Mouse (Mus musculus) regulatory T cell (primary cell): Measurements from ENCODE around the gene Col2a1.

Experiments
- in situ Hi-C: fragments of 300-600 bp; cut with MboI, MseI; formaldehyde crosslinking; loops from one replicate; pipeline ENCODE4 v1.15.1; 2025; ENCODE audit warnings: high pct_unique_total_duplicates

Gene Col2a1

GRCm38 (mm10) chr15:98003822-98004739 is at the start of gene Col2a1:
Col2a1 (minus strand) TSS chr15:98004695.
- in situ Hi-C loops, result no loop called here

GRCm38 (mm10) chr15:98051685-98052084 is 47.2 kb upstream of the Col2a1 start:
- in situ Hi-C loops, result loop anchor here (10.0 kb wide), 1 partner anchor 1427 kb away; no protein-coding TSS in a partner anchor

GRCm38 (mm10) chr15:98048918-98049700 is 44.6 kb upstream of the Col2a1 start:
- in situ Hi-C loops, result no loop called here

- in situ Hi-C loops, result no loop called here
These were observed 39.9 kb upstream of the Col2a1 start for GRCm38 (mm10) chr15:98044387-98044786.

GRCm38 (mm10) chr15:98043967-98044366 is 39.5 kb upstream of the Col2a1 start:
- in situ Hi-C loops, result no loop called here

GRCm38 (mm10) chr15:98042508-98042907 is 38.0 kb upstream of the Col2a1 start:
- in situ Hi-C loops, result no loop called here

GRCm38 (mm10) chr15:98039682-98040081 is 35.2 kb upstream of the Col2a1 start:
- in situ Hi-C loops, result no loop called here

GRCm38 (mm10) chr15:98036578-98036977 is 32.1 kb upstream of the Col2a1 start:
- in situ Hi-C loops, result no loop called here

- in situ Hi-C loops, result no loop called here
These were observed 30.7 kb upstream of the Col2a1 start for GRCm38 (mm10) chr15:98035076-98035755.

GRCm38 (mm10) chr15:98033233-98033748 is 28.8 kb upstream of the Col2a1 start:
- in situ Hi-C loops, result no loop called here

- in situ Hi-C loops, result loop anchor here (5.0 to 10.0 kb wide), 2 partner anchors 37 to 445 kb away; no protein-coding TSS in a partner anchor
These were observed 25.3 kb upstream of the Col2a1 start for GRCm38 (mm10) chr15:98029798-98030197.

GRCm38 (mm10) chr15:98026967-98027904 is 22.7 kb upstream of the Col2a1 start:
- in situ Hi-C loops, result loop anchor here (5.0 to 10.0 kb wide), 2 partner anchors 35 to 448 kb away; no protein-coding TSS in a partner anchor

GRCm38 (mm10) chr15:98025611-98026010 is 21.1 kb upstream of the Col2a1 start:
- in situ Hi-C loops, result loop anchor here (5.0 to 10.0 kb wide), 2 partner anchors 33 to 449 kb away; no protein-coding TSS in a partner anchor

GRCm38 (mm10) chr15:98023137-98023536 is 18.6 kb upstream of the Col2a1 start:
- in situ Hi-C loops, result loop anchor here (10.0 kb wide), 1 partner anchor 452 kb away; no protein-coding TSS in a partner anchor

- in situ Hi-C loops, result loop anchor here (10.0 kb wide), 1 partner anchor 453 kb away; no protein-coding TSS in a partner anchor
These were observed 17.4 kb upstream of the Col2a1 start for GRCm38 (mm10) chr15:98021886-98022285.

GRCm38 (mm10) chr15:98019047-98019446 is 14.6 kb upstream of the Col2a1 start:
- in situ Hi-C loops, result no loop called here

- in situ Hi-C loops, result no loop called here
These were observed 13.4 kb upstream of the Col2a1 start for GRCm38 (mm10) chr15:98017925-98018324.

GRCm38 (mm10) chr15:98012810-98013209 is 8.3 kb upstream of the Col2a1 start:
- in situ Hi-C loops, result no loop called here

GRCm38 (mm10) chr15:98005181-98005580 is 686 bp upstream of the Col2a1 start:
- in situ Hi-C loops, result no loop called here

- in situ Hi-C loops, result no loop called here
These were observed 255 bp upstream of the Col2a1 start for GRCm38 (mm10) chr15:98004740-98005159.
